Mouse (Mus musculus): ENCODE results near the gene Gatad2a. TPM values are rescaled to one million over a fixed set of nuclear protein-coding genes. Genes with fewer than 3 reads are reported as not detected.
"Not testable (repeated sequence)": the region's sequence is repeated elsewhere in the genome, so short reads cannot be mapped to it uniquely, and the experiment has no call there.

The Gatad2a gene
- total RNA-seq, 2 experiments from 2014 or later: 31.4 to 33.4 TPM

DNA sequence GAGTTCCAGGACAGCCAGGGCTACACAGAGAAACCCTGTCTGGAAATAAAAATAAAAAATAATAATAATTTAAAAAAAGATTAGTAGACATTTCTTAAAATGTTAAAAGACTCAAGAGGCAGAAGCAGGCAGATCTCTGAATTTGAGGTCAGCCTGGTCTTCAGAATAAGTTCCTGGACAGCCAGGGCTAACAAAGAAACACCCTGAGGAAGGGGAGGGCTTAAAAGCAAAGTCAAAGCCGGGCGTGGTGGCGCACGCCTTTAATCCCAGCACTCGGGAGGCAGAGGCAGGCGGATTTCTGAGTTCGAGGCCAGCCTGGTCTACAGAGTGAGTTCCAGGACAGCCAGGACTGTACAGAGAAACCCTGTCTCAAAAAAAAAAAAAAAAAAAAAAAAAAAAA lies 7.2 kb downstream of the Gatad2a start:
- DNase-seq: not testable (repeated sequence)

DNA sequence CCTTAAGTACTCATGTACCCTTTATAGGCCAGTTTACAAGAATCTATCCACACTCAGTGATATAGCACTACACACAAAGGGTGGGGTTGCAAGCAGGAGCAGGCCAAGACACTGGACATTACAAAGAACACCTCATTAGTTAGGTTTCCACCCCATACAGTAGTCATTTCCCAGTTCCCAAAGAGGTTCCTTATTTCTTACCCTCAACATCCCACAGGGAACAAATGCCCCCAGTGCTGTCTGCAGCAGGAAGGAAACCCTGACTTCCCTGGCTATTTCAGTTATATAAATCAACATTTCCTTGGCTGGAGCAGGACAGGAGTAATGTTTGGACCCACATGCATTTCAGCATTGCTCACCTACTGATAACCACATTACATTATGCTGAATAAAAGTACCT lies 8.4 kb downstream of the Gatad2a start:
- no peak for DNase-seq

DNA sequence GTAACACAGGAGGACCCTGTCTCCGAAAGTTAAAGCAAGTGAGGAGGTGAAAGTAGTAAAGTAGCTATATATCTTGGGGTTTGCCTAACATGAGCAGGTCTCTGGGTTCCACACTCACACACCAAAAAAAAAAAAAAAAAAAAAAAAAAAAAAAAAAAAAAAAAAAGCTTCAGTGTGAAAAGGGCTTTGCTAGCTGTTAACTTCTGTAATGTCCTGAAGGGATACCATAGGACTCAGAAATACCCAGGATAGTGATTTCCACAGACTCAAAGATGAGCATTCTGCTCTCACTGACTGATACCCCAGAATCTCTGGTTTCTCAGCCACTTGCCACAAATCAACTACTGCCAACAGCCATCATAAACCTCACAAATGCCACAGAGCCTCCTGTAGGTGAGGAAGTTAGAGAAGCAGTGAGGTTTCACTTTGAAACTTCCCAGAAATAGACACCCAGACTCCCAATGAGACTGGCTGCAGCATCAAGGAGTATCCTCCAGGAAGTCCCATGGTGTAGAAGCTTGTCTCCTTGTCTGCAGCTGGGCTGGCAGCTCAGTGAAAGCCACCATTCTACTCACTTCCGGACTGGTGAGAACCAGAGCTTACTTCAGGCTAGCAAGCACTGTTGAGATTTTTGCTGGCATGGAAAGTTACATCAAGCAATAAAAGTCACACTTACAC lies 11.2 kb downstream of the Gatad2a start:
- DNase-seq: no peak

DNA sequence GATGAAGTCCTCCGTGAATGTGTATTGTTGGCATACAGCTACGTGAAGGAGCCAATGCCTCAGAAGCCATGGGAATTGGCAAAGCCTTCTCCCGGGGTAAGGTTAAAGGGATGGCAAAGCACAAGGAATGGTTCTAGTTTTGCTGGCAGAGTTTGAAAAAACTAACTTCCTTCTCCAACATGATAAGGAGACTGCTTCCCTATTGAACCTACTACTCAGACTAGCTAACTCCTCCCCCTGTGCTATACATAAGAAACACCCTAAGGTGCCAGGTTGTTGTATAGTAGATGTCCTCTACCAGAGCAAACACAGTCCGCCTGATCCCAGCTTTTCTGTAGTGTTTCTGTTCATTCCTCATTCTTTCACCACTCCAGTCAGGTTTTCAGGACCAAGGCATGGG lies 17.7 kb downstream of the Gatad2a start:
- DNase-seq: no peak

DNA sequence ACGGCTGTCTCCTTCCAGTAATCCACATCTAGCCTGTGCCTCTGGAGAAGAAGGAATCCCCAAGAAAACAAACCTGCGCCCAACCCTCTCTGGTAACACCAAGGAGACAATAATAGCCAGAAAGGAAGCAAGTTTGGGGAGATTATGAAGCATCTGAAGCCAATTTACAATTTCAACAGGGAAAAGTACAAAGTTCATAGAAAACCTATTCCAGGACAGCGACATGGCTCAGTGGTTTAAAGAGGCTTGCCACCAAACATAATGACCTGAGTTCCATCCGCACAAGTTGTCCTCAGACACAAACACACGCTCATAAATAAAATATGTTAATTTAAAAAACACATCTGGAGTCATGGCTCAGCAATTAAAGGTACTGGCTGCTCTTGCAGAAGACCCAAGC lies 21.4 kb downstream of the Gatad2a start:
- no peak for DNase-seq

DNA sequence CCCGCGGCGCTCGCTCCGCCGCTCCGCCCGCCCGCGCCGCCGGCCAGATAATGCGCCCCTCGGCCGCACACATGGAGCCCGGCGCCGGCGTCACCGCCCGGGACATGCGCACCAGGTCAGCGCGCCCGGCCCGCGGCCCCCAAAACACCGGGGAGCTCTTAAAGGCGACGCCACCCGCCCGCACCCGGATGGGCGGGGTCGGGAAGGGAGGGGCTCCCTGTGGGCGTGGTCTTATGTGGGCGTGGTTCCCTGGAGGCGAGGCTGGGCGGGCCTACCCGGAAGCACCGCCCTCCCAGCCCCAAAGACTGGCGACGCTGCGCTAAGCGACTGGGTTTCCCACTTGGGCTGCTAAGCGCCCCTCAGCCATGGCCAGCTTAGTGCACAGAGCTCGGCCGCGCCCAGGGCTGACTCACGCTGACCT lies 22.0 kb downstream of the Gatad2a start:
- DNase-seq: peak; percentile 92

DNA sequence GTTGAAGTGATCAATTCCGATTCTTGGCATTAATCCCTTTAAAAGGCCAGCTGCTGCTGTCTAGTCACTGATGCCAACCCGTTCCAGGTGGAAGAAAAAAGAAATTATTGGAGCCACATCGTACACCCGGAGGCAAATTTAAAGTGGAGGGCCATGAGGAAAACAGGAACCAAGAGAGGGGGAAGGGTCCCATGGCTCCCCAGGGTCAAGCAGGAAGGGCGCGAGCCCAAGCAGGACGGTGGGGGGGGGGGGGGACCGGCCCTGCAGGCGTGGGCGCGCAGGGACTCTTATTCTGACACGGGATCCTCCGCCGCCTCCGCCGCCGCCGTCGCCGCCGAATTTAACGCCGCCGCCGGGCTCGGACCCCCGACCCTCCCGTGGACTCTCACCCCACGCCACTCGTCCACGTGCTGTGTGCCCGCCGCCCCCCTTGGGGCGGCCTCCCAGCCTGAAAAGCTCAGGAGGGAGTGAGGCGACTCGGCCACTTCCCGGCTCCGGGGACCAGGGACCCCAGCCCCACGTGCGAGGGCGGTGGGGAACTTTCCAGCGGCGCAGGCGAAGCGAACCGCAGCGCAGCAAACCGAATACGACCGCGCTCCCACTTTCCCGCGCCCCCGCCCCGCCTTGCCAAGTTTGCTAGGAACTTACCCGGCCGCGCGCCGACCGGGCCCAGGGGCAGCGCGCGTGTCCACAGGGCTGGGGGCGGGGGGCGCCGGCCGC lies 22.6 kb downstream of the Gatad2a start:
- peak; percentile 4 to 12 for DNase-seq

DNA sequence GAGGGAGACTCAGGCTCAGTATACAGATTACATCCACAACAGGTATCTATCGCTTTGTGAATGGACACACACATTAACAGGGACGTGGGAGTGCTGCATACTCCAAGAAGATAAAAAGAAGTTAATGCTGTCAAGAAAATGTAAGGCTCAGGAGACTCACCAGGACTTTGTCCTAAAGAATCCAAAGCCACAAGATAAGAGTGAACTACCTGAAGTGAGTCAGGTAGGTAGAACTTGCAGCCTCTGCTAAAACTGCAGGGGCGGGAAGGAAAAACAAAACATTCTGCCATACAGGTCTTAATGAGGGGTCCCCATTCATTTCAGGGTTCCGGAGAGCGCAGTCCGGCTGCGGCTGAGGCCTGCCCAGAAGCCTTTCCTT lies 23.1 kb downstream of the Gatad2a start:
- no peak for DNase-seq

DNA sequence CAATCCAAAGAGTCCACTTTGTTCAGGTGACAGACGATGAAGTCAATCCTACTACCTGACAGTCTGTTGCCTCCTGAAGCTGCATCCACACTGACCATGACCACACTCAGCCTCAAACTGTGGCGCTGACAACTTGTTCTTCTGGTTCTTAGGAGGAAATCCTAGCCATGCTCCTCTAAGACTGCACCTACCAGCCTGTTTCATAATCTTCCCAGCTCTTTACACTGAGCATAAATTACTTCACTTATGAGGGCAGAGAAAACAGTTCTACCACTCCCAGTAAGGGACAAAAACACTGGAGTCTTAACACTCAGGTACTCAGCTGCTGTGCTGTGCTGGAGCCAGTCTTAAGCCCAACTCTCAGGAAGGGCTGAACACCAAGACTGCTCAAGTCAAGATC lies 25.3 kb downstream of the Gatad2a start:
- DNase-seq: no peak

DNA sequence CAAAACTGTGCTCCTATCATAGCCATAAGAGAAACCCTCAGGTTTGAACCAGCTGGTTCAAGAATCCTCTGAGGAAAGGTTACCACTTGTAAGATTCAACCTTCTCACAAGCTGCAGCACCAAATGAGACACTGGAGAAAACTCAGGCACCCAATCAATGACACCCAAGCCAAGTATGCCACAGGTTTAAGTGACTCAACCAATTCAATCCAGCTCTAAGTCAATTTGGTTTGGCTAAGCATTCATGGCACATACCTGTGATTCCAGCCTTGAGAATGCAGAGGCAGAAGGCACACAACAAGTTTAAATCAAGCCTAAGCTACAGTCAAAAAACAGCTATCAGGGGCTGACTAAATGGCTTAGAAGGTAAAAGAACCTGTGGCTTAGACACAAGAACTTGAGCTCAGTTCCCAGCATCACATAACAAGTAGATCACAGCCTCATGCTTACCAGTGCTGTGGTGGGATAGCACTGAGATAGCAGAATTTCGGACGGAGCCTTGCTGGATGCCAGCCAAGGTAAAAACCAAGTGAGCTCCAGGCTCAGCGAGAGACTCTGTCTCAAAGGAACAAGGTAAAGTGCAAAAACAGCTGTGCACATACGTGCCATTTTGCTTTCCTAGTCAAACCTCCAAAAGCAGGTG lies 28.8 kb downstream of the Gatad2a start:
- DNase-seq: no peak

DNA sequence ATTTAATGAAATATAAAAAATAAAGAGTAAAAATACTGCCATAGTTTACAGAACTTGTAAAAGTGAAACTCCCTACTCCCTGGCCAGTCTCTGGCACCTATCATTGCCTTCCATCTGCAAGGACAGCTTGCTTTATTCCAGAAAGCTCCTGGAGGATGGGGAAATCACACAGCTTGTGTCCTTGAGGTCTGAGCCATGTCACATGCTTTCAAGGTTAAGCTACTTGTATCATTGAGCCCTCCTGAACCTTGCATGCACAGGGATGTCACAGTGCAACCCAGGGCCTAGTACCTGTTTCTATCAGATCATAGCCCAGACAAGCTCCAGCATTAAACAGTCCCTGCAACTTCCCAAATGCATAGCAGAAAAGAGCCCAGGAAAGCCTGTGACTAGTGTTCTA lies 36.9 kb downstream of the Gatad2a start:
- DNase-seq: no peak

DNA sequence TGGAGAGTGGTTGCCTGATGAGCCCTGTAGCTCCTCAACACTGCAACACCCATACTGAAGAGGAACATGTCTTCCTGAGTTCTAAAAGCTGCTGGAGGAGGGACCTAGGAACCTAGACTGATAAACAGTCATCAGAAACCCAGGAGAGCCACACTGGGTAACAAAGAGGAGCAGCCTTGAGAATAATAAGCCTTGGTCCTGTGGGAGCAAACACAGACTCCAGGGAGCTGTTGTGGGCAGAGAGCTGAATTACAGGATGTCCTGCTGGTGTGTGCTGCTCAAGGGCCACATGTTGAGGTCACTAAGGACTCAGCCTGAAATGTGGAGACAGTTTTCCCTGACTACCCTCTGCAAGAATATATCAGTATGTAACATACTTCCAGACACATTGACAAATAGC lies 38.3 kb downstream of the Gatad2a start:
- DNase-seq: no peak

DNA sequence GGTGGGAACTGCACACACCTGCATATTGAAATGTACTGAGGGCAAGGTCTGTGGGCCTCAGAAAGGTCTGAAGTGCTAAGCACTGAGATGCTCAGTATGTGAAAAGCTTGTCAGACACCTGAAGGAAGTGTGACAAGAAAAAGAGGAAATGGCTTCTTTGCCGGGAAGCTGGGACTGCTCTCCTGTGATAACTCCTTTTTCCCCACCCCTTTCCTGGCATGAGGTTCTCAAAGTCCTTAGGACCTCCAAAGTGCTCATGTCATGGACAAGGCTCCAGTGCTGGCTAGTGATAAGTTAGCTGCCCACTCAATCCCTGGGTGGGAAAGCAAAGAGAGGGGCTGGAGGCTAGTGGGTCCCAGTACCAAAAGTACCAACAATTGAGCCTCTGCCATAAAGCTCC lies 38.8 kb downstream of the Gatad2a start:
- no peak for DNase-seq

DNA sequence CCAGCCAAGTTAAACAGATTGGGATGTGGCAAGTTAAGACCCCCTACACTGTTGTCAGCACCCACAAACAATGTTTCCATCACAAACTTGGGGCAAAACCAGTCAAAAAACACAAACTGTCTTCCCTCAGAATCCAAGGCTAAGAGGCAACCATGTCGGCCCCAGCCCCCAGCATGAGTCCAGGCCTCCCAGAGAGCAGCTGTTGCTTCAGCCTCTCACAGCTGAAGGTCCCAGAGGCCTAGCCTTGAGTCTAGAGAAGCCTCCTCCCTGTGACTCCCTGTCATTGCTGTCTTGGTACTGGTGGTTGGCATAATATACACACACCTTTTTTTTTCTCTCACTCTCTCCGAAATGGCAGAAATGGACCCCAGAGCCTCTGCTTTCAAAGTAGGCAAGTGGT lies 39.5 kb downstream of the Gatad2a start:
- DNase-seq: no peak

DNA sequence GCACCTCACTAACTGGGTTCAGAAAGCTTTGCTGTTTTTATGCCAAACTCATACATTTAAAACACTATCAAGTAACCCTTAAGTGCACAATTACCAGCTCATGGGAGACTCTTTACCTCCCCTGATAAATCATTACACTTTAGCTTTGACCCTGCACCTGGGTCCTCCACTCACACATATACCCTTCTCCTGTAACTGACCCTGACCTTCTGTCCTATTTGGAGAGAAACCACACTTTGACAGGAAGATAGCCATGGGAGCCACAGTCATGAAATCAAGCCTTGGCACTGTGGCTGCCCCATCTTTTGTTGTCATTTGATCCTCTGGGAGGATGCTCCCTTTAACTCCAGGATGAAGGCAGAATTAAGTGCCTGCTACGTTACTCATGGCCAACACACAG lies 41.5 kb downstream of the Gatad2a start:
- no peak for DNase-seq

DNA sequence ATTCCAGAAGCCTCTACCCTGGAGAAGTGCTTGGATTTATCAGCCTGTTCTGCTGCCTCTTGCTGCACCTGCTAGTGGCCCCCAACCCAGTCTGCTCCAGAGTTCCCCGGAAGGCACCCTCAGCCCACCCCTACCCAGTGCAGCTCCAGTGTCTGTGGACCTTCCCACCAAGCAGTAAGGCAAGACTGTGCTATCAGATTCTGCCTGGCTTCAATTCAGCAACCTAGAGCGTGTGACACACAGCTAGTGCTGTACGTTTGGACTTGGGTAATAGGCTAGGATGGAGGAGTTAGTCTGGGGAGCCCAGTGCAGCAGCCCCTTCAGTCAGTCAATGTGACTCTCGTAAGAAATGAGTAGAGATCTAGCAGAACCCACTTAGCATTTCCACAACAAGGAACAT lies 42.0 kb downstream of the Gatad2a start:
- no peak for DNase-seq

DNA sequence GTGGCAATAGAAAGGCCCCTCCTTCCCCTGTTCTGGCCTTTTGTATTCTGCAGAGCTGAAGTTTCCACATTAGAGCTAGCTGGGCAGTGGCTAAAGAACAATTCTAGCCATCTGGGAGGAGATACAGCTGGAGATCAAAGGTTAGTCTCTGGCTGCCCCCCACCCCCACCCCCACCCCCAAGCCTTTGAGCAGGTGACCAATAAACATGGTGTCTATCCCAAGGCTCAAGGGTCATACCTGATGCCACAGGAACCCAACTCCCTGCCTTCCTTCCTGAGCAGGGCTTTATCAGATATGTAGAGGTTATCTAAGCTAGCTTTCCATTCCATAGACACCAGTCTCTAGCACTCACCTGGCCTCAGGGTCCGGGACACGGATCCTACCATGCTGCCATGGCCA lies 45.9 kb downstream of the Gatad2a start:
- DNase-seq: no peak

DNA sequence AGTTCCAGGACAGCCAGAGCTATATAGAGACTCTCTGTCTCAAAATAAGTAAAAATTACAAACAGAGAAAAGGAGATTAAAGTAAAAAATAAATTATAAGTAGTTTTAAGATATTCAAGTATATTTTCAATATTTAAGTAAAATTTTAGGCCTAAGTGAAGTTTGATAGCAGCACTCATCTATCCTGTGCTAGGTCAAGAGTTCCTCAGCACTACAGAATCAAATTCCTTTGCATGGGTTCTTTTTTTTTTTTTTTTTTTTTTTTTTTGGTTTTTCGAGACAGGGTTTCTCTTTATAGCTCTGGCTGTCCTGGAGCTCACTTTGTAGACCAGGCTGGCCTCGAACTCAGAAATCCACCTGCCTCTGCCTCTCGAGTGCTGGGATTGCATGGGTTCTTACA lies 53.7 kb downstream of the Gatad2a start:
- not testable (repeated sequence) for DNase-seq

DNA sequence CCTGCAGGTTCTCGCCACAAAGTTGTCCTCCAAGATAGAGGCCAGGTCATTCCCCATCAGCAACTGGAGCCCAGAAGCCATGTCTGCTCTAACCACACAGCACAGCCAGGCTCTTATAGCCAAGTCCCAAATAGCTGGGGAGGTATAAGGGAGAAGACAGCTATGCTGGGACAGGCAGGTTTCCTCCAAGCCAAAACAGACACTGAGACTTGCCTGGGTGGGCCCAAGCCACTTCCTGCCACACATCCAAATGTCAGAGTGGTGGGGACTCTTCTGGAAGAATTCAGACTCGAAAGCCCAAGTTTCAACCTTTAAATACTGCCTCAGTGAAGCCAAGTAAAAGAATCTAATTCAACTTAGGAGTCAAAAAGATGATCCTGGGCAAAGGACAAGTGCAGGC lies 55.8 kb downstream of the Gatad2a start:
- no peak for DNase-seq

DNA sequence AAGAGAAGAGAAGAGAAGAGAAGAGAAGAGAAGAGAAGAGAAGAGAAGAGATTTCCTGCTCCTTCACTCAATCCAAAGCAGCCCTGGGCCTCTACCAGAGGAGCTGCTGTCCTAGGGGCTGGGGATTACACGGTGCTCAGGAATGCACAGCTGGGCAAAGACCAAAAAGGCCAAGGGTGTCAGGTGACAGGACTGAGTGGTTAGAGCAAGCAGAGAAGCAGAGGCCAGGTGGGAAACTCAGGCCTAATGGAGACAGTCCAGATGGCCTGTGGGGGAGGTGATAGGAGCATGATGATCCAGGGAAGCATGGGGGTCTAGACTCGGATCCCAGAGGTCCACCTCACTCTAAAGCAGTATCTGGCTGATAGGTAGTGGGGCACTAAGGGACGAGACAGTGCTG lies 56.6 kb downstream of the Gatad2a start:
- no peak for DNase-seq

DNA sequence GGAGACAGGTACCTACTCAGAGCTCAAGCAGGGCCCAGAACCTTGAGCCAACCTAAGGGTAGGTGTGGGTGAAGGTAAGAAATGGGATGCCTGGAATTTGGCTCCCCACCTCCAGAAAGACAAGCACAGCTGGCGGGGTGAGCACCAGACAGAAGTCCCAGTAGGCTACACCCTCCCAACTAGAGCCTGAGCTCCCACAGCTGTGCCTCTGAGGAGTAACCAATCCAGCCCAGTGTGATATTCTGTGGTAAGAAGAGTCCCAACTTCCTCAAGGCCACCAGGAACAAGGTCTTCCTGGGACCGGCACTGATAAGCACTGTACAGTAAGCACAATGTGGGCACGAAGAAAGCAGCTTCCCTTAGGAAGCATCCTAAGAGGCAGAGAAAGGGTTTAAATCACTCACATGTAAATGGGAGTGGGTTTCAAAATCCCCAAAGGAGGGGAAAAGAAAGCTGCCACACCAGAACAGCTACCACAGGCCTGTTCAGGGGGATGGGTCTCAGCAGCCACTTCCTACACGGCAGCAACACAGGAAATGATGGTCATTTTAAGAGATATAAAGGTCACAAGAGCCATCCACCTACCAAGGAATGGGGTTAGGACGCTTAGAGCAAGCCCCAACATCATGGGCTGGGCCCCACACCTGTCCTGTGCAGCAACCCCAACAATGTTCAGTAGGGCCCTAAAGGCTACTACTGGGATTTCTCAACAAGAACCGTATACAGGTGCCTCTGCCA lies 57.8 kb downstream of the Gatad2a start:
- no peak for DNase-seq

DNA sequence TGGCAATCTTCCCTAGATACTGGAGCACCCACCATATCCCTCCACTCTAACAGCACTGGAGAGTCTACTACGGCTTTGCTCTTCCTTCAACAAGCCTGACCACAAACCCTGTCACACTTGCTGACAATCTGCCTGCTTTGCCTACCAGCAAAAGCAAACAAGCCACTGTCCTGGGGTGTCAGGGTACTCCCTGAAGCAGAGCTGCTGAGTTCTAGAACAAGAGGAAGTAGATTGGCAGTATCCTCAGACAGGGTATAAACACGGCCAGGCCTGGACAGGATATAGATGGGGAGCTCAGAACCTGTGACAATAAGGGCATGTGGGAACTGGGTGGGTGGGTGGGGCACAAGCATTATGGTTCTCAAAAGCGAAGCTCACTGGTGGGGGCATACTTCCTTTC lies 58.7 kb downstream of the Gatad2a start:
- DNase-seq: no peak

DNA sequence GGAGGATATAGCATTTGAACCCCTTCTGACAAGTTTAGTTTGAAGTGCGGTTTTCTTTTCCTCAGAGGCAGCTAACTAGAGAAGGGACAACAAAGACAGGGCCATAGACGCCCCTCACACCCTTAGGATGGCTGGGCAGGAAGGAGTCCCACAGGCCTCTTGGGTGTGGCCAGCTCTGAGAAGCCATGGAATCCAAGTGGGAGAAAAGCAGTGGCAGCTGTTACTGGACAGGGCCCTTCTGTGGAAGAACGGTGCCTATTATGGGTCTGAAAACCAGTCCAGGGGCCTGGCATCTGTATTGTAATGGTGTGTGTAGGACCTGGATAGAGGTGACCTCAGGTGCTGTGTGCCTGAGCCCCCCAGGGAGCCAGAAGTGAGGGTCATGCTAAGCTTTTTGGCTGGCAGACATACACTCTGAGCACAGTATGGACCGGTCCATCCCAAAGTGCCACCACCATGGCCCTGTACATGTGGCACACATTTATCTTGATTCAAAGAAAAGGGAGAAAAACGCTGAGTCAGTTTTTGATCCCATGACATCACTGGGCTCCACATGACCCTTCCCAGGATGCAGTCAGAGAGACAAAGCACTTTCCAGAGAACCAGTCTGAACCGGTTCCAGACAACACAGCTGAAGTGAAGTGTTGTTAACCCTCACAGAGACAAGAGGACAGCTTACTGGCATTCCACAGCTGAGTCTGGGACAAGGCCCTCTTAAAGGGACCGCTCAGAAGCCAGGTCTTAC lies 60.0 kb downstream of the Gatad2a start:
- DNase-seq: no peak

Measured in layer of hippocampus, postnatal 36 days (tissue).